Comparison of ENCODE assay signal across 8 mouse cellular contexts in the genomic region with DNA sequence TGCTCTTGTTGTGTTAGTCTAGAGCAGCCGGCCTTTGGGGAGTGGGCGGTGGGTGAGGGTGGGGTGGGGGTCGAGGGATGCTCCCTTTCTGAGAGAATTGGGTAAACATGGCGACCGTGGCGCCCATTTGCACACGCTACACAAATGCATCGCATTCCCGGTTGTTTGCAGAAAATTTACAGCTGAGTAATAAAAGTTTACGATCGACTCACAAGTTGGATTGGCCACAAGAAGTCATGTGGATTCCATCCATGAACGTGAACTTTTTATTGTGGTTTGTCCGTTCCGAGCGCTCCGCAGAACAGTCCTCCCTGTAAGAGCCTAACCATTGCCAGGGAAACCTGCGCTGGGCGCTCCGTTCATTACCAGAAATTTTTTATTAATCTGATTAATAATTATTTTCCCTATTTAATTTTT. TPM values are rescaled to one million over a fixed set of nuclear protein-coding genes. Genes with fewer than 3 reads are reported as not detected.
DNase-seq lines count a peak whose midpoint lies in the region; ATAC-seq lines count a peak whose summit lies in the region.

A gene (plus strand): TSS at position 319 of the 417 bp plus-strand sequence.

- DNase-seq in heart, embryonic 10.5 days (ENCODE audit: low spot score): no peak
- no peak for DNase-seq in heart, adult 9 months (ENCODE audit: low spot score in 2 of 2)
- peak; percentile 64 for DNase-seq in adrenal gland, postnatal 10 days
- DNase-seq in liver, embryonic 11.5 days (ENCODE audit: low spot score): no peak
- no peak for DNase-seq in urinary bladder, postnatal 10 days (ENCODE audit: low spot score)
- DNase-seq in cerebellum, adult 9-11 months: no peak

- peak within 1 kb of the TSS; percentile 63 for H3K4me3 ChIP-seq in heart, embryonic 10.5 days
- H3K4me3 ChIP-seq in hindbrain, embryonic 13.5 days: peak within 1 kb of the TSS; percentile 33
- peak within 1 kb of the TSS; percentile 39 for H3K4me3 ChIP-seq in liver, embryonic 11.5 days (ENCODE audit: low read depth, low read length)

- peaks cover 32% of the 10 kb centered on the region for H3K4me1 ChIP-seq in heart, embryonic 10.5 days
- H3K4me1 ChIP-seq in hindbrain, embryonic 13.5 days (replicated peaks): peaks cover 8% of the 10 kb centered on the region
- peaks cover 7% of the 10 kb centered on the region; the same call in 1 of the 2 replicates for H3K4me1 ChIP-seq in liver, embryonic 11.5 days (replicated peaks; ENCODE audit: control insufficient read depth, insufficient read depth, low read length)

- no peak for ATAC-seq in hindbrain, embryonic 13.5 days (ENCODE audit: low FRiP score)
- no peak for ATAC-seq in liver, embryonic 11.5 days (replicated peaks; ENCODE audit: low FRiP score)
- no peak for ATAC-seq in megakaryocyte-erythroid progenitor cell, adult 5-6 weeks (replicated peaks; ENCODE audit: low FRiP score, low TSS enrichment, poor library complexity, severe bottlenecking)

- H3K36me3 ChIP-seq in heart, embryonic 10.5 days: no peaks in the 10 kb centered on the region
- H3K36me3 ChIP-seq in hindbrain, embryonic 13.5 days: no peaks in the 10 kb centered on the region
- H3K36me3 ChIP-seq in liver, embryonic 11.5 days (ENCODE audit: control insufficient read depth, insufficient read depth, low read length): no peaks in the 10 kb centered on the region

- no peak within 1 kb of the TSS for H3K9ac ChIP-seq in hindbrain, embryonic 13.5 days
- H3K9ac ChIP-seq in liver, embryonic 11.5 days (ENCODE audit: low read depth, low read length): no peak within 1 kb of the TSS

- peak within 1 kb of the TSS; percentile 52 for H3K4me2 ChIP-seq in hindbrain, embryonic 13.5 days
- H3K4me2 ChIP-seq in liver, embryonic 11.5 days: peak within 1 kb of the TSS; percentile 71

- H3K9me3 ChIP-seq in heart, embryonic 10.5 days: no peaks in the 10 kb centered on the region
- H3K9me3 ChIP-seq in hindbrain, embryonic 13.5 days: no peaks in the 10 kb centered on the region
- H3K9me3 ChIP-seq in liver, embryonic 11.5 days (ENCODE audit: control insufficient read depth, low read length): no peaks in the 10 kb centered on the region

- peaks cover 99% of the 10 kb centered on the region for H3K27me3 ChIP-seq in heart, embryonic 10.5 days (ENCODE audit: insufficient read depth, poor library complexity, severe bottlenecking)
- peaks cover 97% of the 10 kb centered on the region for H3K27me3 ChIP-seq in hindbrain, embryonic 13.5 days
- H3K27me3 ChIP-seq in liver, embryonic 11.5 days (replicated peaks; ENCODE audit: control insufficient read depth, insufficient read depth, low read length): peaks cover 98% of the 10 kb centered on the region

- peak within 1 kb of the TSS; percentile 60; the same call in 1 of the 2 replicates for H3K27ac ChIP-seq in heart, embryonic 10.5 days
- H3K27ac ChIP-seq in hindbrain, embryonic 13.5 days: no peak within 1 kb of the TSS
- H3K27ac ChIP-seq in liver, embryonic 11.5 days (ENCODE audit: low read depth, low read length): no peak within 1 kb of the TSS

- 2% methylated on average over 19 of the region's 19 CpGs for WGBS in heart, embryonic 10.5 days
- WGBS in hindbrain, embryonic 13.5 days: 1% methylated on average over 19 of the region's 19 CpGs
- WGBS in liver, embryonic 11.5 days: 3% methylated on average over 19 of the region's 19 CpGs

RNA-seq across cellular contexts. Expression of the gene that starts here (rescaled TPM):
- 0.23 and 1.8 TPM in 2 replicates for polyA plus RNA-seq in heart, embryonic 10.5 days (2016; fragmentation: Nextera tagmentation; extraction: Ambion mirVana)
- 10 to 100 TPM; 25.1 to 35.7 TPM for total RNA-seq in adrenal gland, postnatal 10 days (2021)
- 5.3 and 9.1 TPM in 2 replicates for polyA plus RNA-seq in hindbrain, embryonic 13.5 days (2015; fragmentation: Nextera tagmentation; extraction: Ambion mirVana)
- polyA plus RNA-seq in liver, embryonic 11.5 days (2014; fragmentation: Nextera tagmentation; extraction: Ambion mirVana): 1.3 and 1.5 TPM in 2 replicates
- total RNA-seq in megakaryocyte-erythroid progenitor cell, adult 5-6 weeks (2014; fragmentation: Nextera tagmentation): not detected in 2 replicates
- total RNA-seq in megakaryocyte-erythroid progenitor cell, adult 5-6 weeks (2017): not detected in 2 replicates

Comparison
In these comparisons a context has a peak if more than half of its experiments do, and no peak if none do; other contexts are left out.
1. RNA of the gene that starts here (total RNA-seq): 25.1 to 35.7 TPM in adrenal gland, postnatal 10 days; not detected in megakaryocyte-erythroid progenitor cell, adult 5-6 weeks; every median in the first group is over 10 times any median in the second.
2. Peak in every context shown above with its lines, with median percentiles within 50 percentile points of each other: H3K4me3 ChIP-seq.